Comparison of ENCODE assay signal across 20 mouse cellular contexts in the genomic region with DNA sequence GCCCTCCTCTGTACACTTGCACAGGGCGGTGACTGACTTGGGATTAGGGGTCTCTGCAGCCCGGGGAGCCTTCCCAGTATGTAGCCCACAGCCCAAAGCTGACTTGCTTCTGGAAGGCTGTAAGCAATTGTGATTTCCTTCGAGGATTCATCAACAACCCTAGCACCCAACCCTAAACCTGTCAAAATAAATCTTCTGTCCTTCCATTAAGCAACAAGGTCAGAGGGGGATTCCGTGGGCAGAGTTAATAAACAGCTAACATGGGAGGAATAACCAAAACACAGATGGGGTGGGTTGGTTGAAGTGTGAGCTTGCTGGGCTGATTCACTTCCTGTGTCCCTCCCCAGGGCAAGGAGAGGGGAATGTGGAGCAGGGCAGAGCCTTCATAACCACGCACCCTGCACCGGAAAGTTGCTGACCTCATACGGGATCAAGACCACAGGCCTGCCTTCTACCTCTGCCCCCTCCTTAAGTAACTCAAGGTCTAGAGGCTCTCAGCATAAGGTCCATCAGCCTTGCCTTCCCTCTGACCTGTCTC. TPM values are rescaled to one million over a fixed set of nuclear protein-coding genes. Genes with fewer than 3 reads are reported as not detected.
A peak's percentile ranks its signal among the peaks of the same experiment; 100 is the strongest.
DNase-seq lines count a peak whose midpoint lies in the region; TF ChIP-seq lines count a peak whose summit lies in the region.
"Had no signal": no experiment of that assay in that cellular context is flagged by ENCODE, and none has a peak within 500 bp of the region (broad histone marks: within the 10 kb centered on the region; RNA-seq: fewer than 3 reads in every experiment).

No protein-coding gene starts in this region.

- peak overlapping the region; percentile 88 for H3K27ac ChIP-seq in kidney, adult 2 months (ENCODE audit: insufficient read depth, low read depth, low read length)
- H3K27ac ChIP-seq: limb, embryonic 15.5 days; midbrain, embryonic 10.5 days; neural tube, embryonic 15.5 days had no signal

- H3K4me1 ChIP-seq in kidney, adult 2 months (ENCODE audit: control insufficient read depth, insufficient read depth, low read length): peaks cover 61% of the 10 kb centered on the region

- TF ChIP-seq CTCF in kidney, adult 2 months (conservative IDR thresholded peaks at IDR 0.05; ENCODE audit: insufficient read depth, insufficient read length, low read depth, low read length): no peak

- peak; percentile 38 for DNase-seq in 3134 (ENCODE audit: extremely low read depth, insufficient read length, low spot score)
- peak; percentile 10 for DNase-seq in Muller cell, postnatal 12 days (ENCODE audit: inconsistent ontology term)
- DNase-seq in kidney, adult 2 months: peak; percentile 89
- peak; percentile 70 to 93 for DNase-seq in kidney, postnatal 25 days
- no peak for DNase-seq in B cell, adult 2 months
- no peak for DNase-seq in gastrocnemius, postnatal 4 days (ENCODE audit: low spot score in 2 of 2)
- DNase-seq in layer of hippocampus, adult 9-10 months (ENCODE audit: low spot score): no peak
- no peak for DNase-seq in heart, adult 18-20 months
- DNase-seq: adrenal gland, postnatal 14 days; cerebellum, adult 11-12 months; cerebellum, postnatal 36 days; liver, postnatal 0 days; retina, postnatal 1 day; right cerebral cortex, postnatal 4 days; thymus, adult 18-20 months had no signal

- H3K36me3 ChIP-seq in kidney, adult 2 months (ENCODE audit: control insufficient read depth, insufficient read depth, low read length): no peaks in the 10 kb centered on the region
- H3K36me3 ChIP-seq: limb, embryonic 15.5 days; midbrain, embryonic 10.5 days; neural tube, embryonic 15.5 days had no signal

- WGBS in kidney, adult 2 months: 10% methylated on average over 7 of the region's 7 CpGs

- peak overlapping the region; percentile 2; the same call in 1 of the 2 replicates for H3K4me3 ChIP-seq in kidney, adult 2 months (ENCODE audit: insufficient read depth, low read depth, low read length)
- H3K4me3 ChIP-seq: limb, embryonic 15.5 days; midbrain, embryonic 10.5 days; neural tube, embryonic 15.5 days had no signal

- TF ChIP-seq POLR2A in kidney, adult 2 months (IDR thresholded peaks at IDR 0.05; ENCODE audit: low read depth, low read length): peak; percentile 62

- no peaks in the 10 kb centered on the region for H3K27me3 ChIP-seq in kidney, adult 2 months (replicated peaks; ENCODE audit: control insufficient read depth, insufficient read depth, low read length)

RNA-seq across cellular contexts. Expression of a gene that starts 5.0 kb away (rescaled TPM):
- 315 and 347 TPM in 2 replicates for polyA plus RNA-seq in kidney, adult 2 months (2012; rRNA removed)
- under 1 TPM in 1 of 2 experiments, not detected in 1; 0.23 TPM for total RNA-seq in gastrocnemius, postnatal 4 days (2021)
- under 1 TPM in 1 of 2 experiments, not detected in 1; 0.18 TPM for total RNA-seq in heart, adult 18-20 months (2021)
- total RNA-seq: heart, adult 8-10 months; MEL had no signal

Comparison
In these comparisons a context has a peak if more than half of its experiments do, and no peak if none do; other contexts are left out.
1. DNase-seq: peak in 3134 (single experiment), Muller cell, postnatal 12 days (single experiment), kidney, adult 2 months (single experiment) and kidney, postnatal 25 days (2 of 2); none in B cell, adult 2 months (0 of 2), gastrocnemius, postnatal 4 days (0 of 2), layer of hippocampus, adult 9-10 months (single experiment) and heart, adult 18-20 months (0 of 2).